Mouse (Mus musculus) T-helper 17 cell (primary cell): Measurements from ENCODE around the gene Otud7a.

Experiments
- in situ Hi-C, 2 experiments: fragments of 300-600 bp; cut with MboI, MseI; formaldehyde crosslinking; loops; 1 replicate in 1 of 2; 2 replicates in 1 of 2; pipeline ENCODE4 v1.15.1; 2025; ENCODE audit warnings: high pct_unique_total_duplicates in 2 of 2

Otud7a gene

GRCm38 (mm10) chr7:63444484-63445345, at the start of gene Otud7a:
Gene Otud7a (plus strand): TSS chr7:63444751.
- in situ Hi-C loops = no loop called here

- in situ Hi-C loops = no loop called here
Observed at GRCm38 (mm10) chr7:63405988-63406387, 38.6 kb upstream of the Otud7a start.

- in situ Hi-C loops = no loop called here
Observed at GRCm38 (mm10) chr7:63445346-63445700, 772 bp downstream of the Otud7a start.

- in situ Hi-C loops = no loop called here
Observed at GRCm38 (mm10) chr7:63446951-63447350, 2.4 kb downstream of the Otud7a start.

- in situ Hi-C loops = no loop called here
Observed at GRCm38 (mm10) chr7:63455228-63455627, 10.7 kb downstream of the Otud7a start.

GRCm38 (mm10) chr7:63462234-63462633, 17.7 kb downstream of the Otud7a start:
- in situ Hi-C loops = no loop called here

GRCm38 (mm10) chr7:63462684-63463083, 18.1 kb downstream of the Otud7a start:
- in situ Hi-C loops = no loop called here

- in situ Hi-C loops = no loop called here
Observed at GRCm38 (mm10) chr7:63466729-63467128, 22.2 kb downstream of the Otud7a start.

- in situ Hi-C loops = no loop called here
Observed at GRCm38 (mm10) chr7:63468258-63468657, 23.7 kb downstream of the Otud7a start.

- in situ Hi-C loops = no loop called here
Observed at GRCm38 (mm10) chr7:63483091-63483490, 38.5 kb downstream of the Otud7a start.

GRCm38 (mm10) chr7:63497051-63497547, 52.5 kb downstream of the Otud7a start:
- in situ Hi-C loops = no loop called here

- in situ Hi-C loops = no loop called here
Observed at GRCm38 (mm10) chr7:63504202-63504601, 59.7 kb downstream of the Otud7a start.

GRCm38 (mm10) chr7:63508079-63508478, 63.5 kb downstream of the Otud7a start:
- in situ Hi-C loops = no loop called here

- in situ Hi-C loops = no loop called here
Observed at GRCm38 (mm10) chr7:63509825-63510224, 65.3 kb downstream of the Otud7a start.

- in situ Hi-C loops = no loop called here
Observed at GRCm38 (mm10) chr7:63511458-63511857, 66.9 kb downstream of the Otud7a start.

GRCm38 (mm10) chr7:63512561-63512960, 68.0 kb downstream of the Otud7a start:
- in situ Hi-C loops = no loop called here

- in situ Hi-C loops = no loop called here
Observed at GRCm38 (mm10) chr7:63516141-63516895, 71.8 kb downstream of the Otud7a start.

- in situ Hi-C loops = no loop called here
Observed at GRCm38 (mm10) chr7:63520299-63520698, 75.7 kb downstream of the Otud7a start.

GRCm38 (mm10) chr7:63522403-63522802, 77.9 kb downstream of the Otud7a start:
- in situ Hi-C loops = no loop called here

- in situ Hi-C loops = no loop called here
Observed at GRCm38 (mm10) chr7:63523051-63523450, 78.5 kb downstream of the Otud7a start.

- in situ Hi-C loops = loop anchor here in 1 of 2 experiments (10.0 kb wide), 1 partner anchor 1215 kb away; no protein-coding TSS in a partner anchor
Observed at GRCm38 (mm10) chr7:63540293-63540692, 95.7 kb downstream of the Otud7a start.

- in situ Hi-C loops = no loop called here
Observed at GRCm38 (mm10) chr7:63554457-63554856, 109.9 kb downstream of the Otud7a start.
